Mouse (Mus musculus) limb, embryonic 14.5 days (tissue): ENCODE results near the gene Tyrp1. TPM values are rescaled to one million over a fixed set of nuclear protein-coding genes. Genes with fewer than 3 reads are reported as not detected.

Source experiments
- ATAC-seq: fragments of 200-750 bp; cut with Nextera tagmentation; 2 replicates; pipeline ENCODE4 v1.8.0; 2017; ENCODE audit warnings: low read depth, moderate number of reproducible peaks, moderate TSS enrichment; ENCODE audit not compliant: low FRiP score
- DNase-seq: peaks from one replicate; pipeline ENCODE4 v3.0.0-alpha.2; 2015; ENCODE audit warnings: low spot score
- H3K27ac ChIP-seq: fragments of 300-500 bp; sonication (generic); replicated peaks from 2 replicates; pipeline ENCODE4 v1.5.1; 2014; ENCODE audit warnings: low read depth, mild to moderate bottlenecking, low read length, moderate library complexity, mixed read lengths
- H3K27me3 ChIP-seq: fragments of 300-500 bp; sonication (generic); 2 replicates; pipeline ENCODE4 v1.6.1; 2014; ENCODE audit warnings: low read length, mixed read lengths; ENCODE audit not compliant: control insufficient read depth, insufficient read depth
- H3K36me3 ChIP-seq: fragments of 300-500 bp; sonication (generic); 2 replicates; pipeline ENCODE4 v1.6.1; 2014; ENCODE audit warnings: mild to moderate bottlenecking, low read length, moderate library complexity, mixed read lengths; ENCODE audit not compliant: control insufficient read depth, insufficient read depth
- H3K4me1 ChIP-seq: fragments of 300-500 bp; sonication (generic); 2 replicates; pipeline ENCODE4 v1.6.1; 2014; ENCODE audit warnings: antibody characterized with exemption, low read length, mixed read lengths; ENCODE audit not compliant: control insufficient read depth, insufficient read depth
- H3K4me2 ChIP-seq: fragments of 300-500 bp; sonication (generic); replicated peaks from 2 replicates; pipeline ENCODE4 v1.6.1; 2014; ENCODE audit warnings: low read depth, mild to moderate bottlenecking, low read length, moderate library complexity; ENCODE audit not compliant: severe bottlenecking
- H3K4me3 ChIP-seq: fragments of 300-500 bp; sonication (generic); replicated peaks from 2 replicates; pipeline ENCODE4 v1.5.1; 2014; ENCODE audit warnings: low read length
- H3K9ac ChIP-seq: fragments of 300-500 bp; sonication (generic); 2 replicates; pipeline ENCODE4 v1.6.1; 2014; ENCODE audit warnings: mild to moderate bottlenecking, low read depth, low read length, moderate library complexity; ENCODE audit not compliant: severe bottlenecking
- H3K9me3 ChIP-seq: fragments of 300-500 bp; sonication (generic); 2 replicates; pipeline ENCODE4 v1.6.1; 2016; ENCODE audit warnings: low read length; ENCODE audit not compliant: control insufficient read depth
- POLR2A ChIP-seq: fragments of 200-500 bp; IDR thresholded peaks from 2 replicates; pipeline ENCODE4 v1.8.0; 2012; ENCODE audit warnings: inconsistent platforms, mild to moderate bottlenecking, moderate library complexity, borderline replicate concordance; ENCODE audit not compliant: insufficient read depth, insufficient read length; ENCODE audit errors: extremely low read depth
- WGBS: fragments of 180-500 bp; shearing (Covaris S2); extraction: QIAGEN DNeasy Blood & Tissue Kit; methylation state at CpG from one replicate; pipeline ENCODE4 v1.1.7; 2014; 5-methylcytosine and 5-hydroxymethylcytosine counted together
- polyA plus RNA-seq, 2 experiments: library from polyadenylated mRNA; depleted of rRNA in 1 of 2; stranded (reverse) in 1 of 2; unstranded in 1 of 2; fragments of >200 nt; fragmentation: Nextera tagmentation in 1 of 2; extraction: Ambion mirVana in 1 of 2; gene quantifications; 2 replicates each; pipeline versions ENCODE4 v1.2.1 to v1.2.3; 2012 to 2014

Tyrp1 gene
- polyA plus RNA-seq, 2 experiments, result 0.14 TPM; not detected in 1

GRCm38 (mm10) chr4:80872847-80873644, 39.1 kb downstream of the Tyrp1 start:
- ATAC-seq (no peak), DNase-seq (peak; percentile 58)
- H3K9ac ChIP-seq, result no peak overlapping the region
- no peaks in the 10 kb centered on the region for H3K36me3 ChIP-seq
- H3K27ac ChIP-seq, result no peak overlapping the region
- no peak overlapping the region for H3K4me3 ChIP-seq
- no peaks in the 10 kb centered on the region for H3K27me3 ChIP-seq
- 0 out of 2 replicates have a peak, but pooled peaks cover 2% of the 10 kb centered on the region for H3K4me1 ChIP-seq
- H3K4me2 ChIP-seq, result no peak overlapping the region
- H3K9me3 ChIP-seq, result no peaks in the 10 kb centered on the region
- TF ChIP-seq POLR2A, result no peak
- 33% methylated on average over 6 of the region's 6 CpGs for WGBS

GRCm38 (mm10) chr4:80874121-80874859, 40.4 kb downstream of the Tyrp1 start:
- Histone ChIP-seq H3K27ac (no peak overlapping the region), H3K36me3 (no peaks in the 10 kb centered on the region), H3K9me3 (no peaks in the 10 kb centered on the region), H3K9ac (no peak overlapping the region), H3K4me1 (0 out of 2 replicates have a peak, but pooled peaks cover 2% of the 10 kb centered on the region), H3K27me3 (no peaks in the 10 kb centered on the region), H3K4me3 (no peak overlapping the region), H3K4me2 (no peak overlapping the region)
- TF ChIP-seq POLR2A, result no peak
- no peak for DNase-seq
- 66% methylated on average over 5 of the region's 5 CpGs for WGBS
- no peak for ATAC-seq

- TF ChIP-seq POLR2A, result no peak
- H3K4me2 ChIP-seq, result no peak overlapping the region
- H3K4me3 ChIP-seq, result no peak overlapping the region
- DNase-seq, result peak; percentile 20
- H3K36me3 ChIP-seq, result no peaks in the 10 kb centered on the region
- WGBS, result 48% methylated on average over 4 of the region's 4 CpGs
- ATAC-seq, result no peak
- H3K9me3 ChIP-seq, result no peaks in the 10 kb centered on the region
- 0 out of 2 replicates have a peak, but pooled peaks cover 2% of the 10 kb centered on the region for H3K4me1 ChIP-seq
- H3K9ac ChIP-seq, result no peak overlapping the region
- H3K27ac ChIP-seq, result no peak overlapping the region
- no peaks in the 10 kb centered on the region for H3K27me3 ChIP-seq
Measured at GRCm38 (mm10) chr4:80875055-80875454, 41.1 kb downstream of the Tyrp1 start.

- ATAC-seq, result no peak
- no peaks in the 10 kb centered on the region for H3K36me3 ChIP-seq
- TF ChIP-seq POLR2A, result no peak
- DNase-seq, result no peak
- H3K4me2 ChIP-seq, result no peak overlapping the region
- no peak overlapping the region for H3K27ac ChIP-seq
- no peak overlapping the region for H3K9ac ChIP-seq
- no peaks in the 10 kb centered on the region for H3K4me1 ChIP-seq
- no peak overlapping the region for H3K4me3 ChIP-seq
- no peaks in the 10 kb centered on the region for H3K9me3 ChIP-seq
- H3K27me3 ChIP-seq, result no peaks in the 10 kb centered on the region
- 56% methylated on average over 1 of the region's 1 CpGs for WGBS
Measured at GRCm38 (mm10) chr4:80881996-80882599, 48.2 kb downstream of the Tyrp1 start.

- no peak for DNase-seq
- TF ChIP-seq POLR2A, result no peak
- 75% methylated on average over 4 of the region's 4 CpGs for WGBS
- no peaks in the 10 kb centered on the region for H3K4me1 ChIP-seq
- no peaks in the 10 kb centered on the region for H3K9me3 ChIP-seq
- H3K27me3 ChIP-seq, result no peaks in the 10 kb centered on the region
- ATAC-seq, result no peak
- H3K27ac ChIP-seq, result no peak overlapping the region
- no peaks in the 10 kb centered on the region for H3K36me3 ChIP-seq
- no peak overlapping the region for H3K4me2 ChIP-seq
- H3K4me3 ChIP-seq, result no peak overlapping the region
- H3K9ac ChIP-seq, result no peak overlapping the region
Measured at GRCm38 (mm10) chr4:80886631-80887030, 52.7 kb downstream of the Tyrp1 start.
